Mouse (Mus musculus): Measurements from ENCODE around the gene Bphl.
A peak's percentile ranks its signal among the peaks of the same experiment; 100 is the strongest.

Bphl gene

DNA sequence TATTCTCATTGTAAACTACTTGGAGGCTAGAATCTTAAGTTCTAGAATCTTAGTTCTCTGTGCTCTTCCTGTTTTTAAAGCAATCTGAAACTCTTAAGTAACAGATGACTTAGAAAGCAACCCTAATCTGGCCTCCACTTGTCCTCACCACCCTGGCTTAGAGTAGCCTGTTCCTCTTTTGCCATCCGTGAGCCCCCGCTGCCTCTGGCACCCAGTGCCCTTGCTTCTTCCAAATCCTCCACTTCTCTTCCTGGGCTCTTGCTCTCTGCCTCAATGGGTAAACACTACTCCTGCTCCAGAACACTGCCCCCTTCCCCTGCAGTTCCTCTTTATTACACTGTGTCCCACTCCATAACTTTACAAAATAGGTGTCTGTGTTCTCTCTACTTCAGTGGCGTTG lies 14.3 kb downstream of the Bphl start:
- DNase-seq (ENCODE audit: low spot score) = no peak

DNA sequence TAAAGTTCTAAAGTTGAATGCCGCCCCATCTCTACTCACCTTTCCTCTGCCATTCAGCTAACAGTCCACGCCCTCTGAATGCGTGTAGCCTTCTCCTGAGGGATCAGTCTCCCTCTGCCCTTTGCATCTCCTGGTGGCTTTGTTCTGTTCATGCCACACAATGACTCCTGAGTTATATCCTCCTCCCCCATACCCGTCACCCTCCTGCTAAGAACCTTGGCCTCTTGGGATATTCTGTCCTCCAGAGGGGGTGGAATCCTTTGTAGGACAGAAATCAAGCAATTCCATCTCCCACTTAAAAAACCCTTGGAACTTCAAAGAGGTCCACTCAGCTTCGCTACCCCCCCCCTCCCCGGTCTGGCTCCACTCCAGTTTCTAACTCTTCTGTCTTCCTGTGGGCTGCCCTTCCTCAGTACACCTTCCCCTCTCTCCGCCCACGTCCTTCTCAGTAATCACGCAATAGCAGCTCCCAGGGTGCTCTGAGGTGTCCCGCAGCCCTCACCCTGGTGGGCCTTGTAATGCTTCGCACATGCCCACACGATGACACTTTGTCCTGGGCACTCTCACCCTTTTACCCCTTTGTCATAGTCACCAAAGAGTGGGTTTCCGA lies 16.4 kb downstream of the Bphl start:
- DNase-seq (ENCODE audit: low spot score) = no peak

DNA sequence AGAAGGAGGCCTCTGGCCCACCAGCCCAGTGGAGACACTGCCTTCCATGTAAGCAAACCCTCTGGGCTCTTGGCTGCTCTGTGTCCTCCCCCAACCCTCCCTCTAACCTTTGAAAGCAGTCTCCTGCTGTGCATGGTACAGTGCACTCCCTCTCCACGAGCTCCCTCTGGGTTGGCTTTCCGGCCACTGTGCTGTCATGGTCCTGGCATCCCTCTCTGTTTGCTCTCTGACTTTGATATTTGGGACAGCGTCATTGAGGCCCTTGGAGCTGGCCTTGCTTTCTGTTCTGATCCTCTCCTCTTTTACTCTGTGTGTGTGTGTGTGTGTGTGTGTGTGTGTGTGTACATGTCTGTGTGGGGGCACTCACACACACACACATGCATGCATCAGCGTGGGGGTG lies 17.0 kb downstream of the Bphl start:
- DNase-seq (ENCODE audit: low spot score) = no peak

GRCm38 (mm10) chr13:34054983-34055382 lies 17.6 kb downstream of the Bphl start:
- DNase-seq (ENCODE audit: low spot score) = no peak

GRCm38 (mm10) chr13:34057252-34057651 lies 19.9 kb downstream of the Bphl start:
- DNase-seq (ENCODE audit: low spot score) = no peak

DNA sequence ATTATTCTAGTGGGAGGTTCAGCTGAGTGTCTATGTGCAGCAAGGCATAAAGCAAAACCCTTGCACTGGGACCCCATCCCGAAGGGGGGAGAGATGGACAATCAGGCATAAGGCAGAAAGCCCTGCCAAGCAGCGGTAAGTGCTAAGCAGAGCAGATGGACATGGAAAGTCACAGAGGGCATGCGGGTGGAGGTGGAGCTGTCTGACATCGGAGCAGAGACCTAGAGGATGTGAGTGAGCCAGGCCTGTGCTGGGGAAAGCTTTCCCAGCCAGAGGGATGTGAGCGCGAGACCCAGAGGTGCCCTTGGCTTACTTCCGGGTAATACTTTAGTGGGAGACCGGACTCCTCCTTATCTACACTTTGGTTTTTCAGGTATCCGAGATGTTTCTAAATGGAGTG lies 22.7 kb downstream of the Bphl start:
- no peak for DNase-seq (ENCODE audit: low spot score)

GRCm38 (mm10) chr13:34062466-34062865 lies 25.1 kb downstream of the Bphl start:
- no peak for DNase-seq (ENCODE audit: low spot score)

DNA sequence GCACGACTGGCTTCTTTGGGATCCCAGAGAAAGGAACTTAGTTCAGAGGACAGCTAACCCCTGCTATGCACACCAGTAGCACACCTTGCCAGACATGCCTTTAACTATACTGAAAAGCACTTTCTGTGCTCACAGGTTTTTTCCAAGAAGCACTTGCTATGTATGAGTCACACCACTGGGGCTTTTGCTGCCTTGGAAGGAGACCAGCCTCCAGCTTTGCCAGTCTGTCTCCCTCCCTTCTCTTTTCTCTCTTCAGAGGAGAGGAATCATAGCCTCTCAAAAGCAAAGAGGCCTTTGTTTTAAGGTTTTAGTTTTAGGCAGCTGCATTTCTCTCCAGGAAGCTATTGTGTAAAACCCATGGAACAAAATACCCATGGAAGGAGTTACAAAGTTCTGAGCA lies 29.0 kb downstream of the Bphl start:
- no peak for DNase-seq (ENCODE audit: low spot score)

GRCm38 (mm10) chr13:34070296-34070695 lies 32.9 kb downstream of the Bphl start:
- DNase-seq (ENCODE audit: low spot score) = peak; percentile 26

DNA sequence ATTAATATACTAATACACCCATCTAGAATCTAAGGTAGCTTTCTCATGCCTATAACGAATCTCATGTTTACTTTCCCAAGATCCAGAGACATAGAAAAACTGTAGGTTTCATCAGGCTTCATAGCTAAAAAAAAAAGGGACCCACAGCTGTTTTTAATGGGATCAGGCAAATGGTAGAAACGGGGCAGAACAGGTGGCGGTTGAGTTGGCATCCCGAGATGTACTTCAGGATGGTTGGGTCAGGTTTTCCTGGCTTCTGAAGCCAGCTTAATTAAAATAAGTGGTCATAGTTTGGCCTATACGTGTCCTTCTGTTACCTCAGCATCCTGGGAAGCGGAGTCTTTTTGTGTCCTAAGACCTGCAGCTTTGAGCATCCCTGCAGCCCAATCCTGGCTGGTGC lies 34.4 kb downstream of the Bphl start:
- no peak for DNase-seq (ENCODE audit: low spot score)

DNA sequence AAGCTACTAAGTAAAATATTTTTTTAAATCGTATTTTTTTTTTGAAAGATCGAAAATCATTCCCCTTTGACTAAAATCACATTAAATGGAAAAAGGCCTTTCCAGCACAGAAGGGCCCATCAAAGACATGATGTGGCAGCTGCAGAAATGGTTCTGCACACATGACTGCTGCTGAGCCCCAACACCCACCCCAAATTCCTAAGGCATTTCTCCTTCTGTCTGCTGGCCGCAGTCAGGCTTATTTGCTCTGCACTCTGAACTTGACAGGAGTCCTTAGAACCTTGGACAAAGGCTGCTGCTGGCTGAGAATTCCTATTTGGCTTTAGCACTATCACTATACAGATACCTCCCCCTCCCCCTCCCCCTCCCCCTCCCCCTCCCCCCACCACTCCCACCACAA lies 35.5 kb downstream of the Bphl start:
- DNase-seq (ENCODE audit: low spot score) = peak; percentile 23

DNA sequence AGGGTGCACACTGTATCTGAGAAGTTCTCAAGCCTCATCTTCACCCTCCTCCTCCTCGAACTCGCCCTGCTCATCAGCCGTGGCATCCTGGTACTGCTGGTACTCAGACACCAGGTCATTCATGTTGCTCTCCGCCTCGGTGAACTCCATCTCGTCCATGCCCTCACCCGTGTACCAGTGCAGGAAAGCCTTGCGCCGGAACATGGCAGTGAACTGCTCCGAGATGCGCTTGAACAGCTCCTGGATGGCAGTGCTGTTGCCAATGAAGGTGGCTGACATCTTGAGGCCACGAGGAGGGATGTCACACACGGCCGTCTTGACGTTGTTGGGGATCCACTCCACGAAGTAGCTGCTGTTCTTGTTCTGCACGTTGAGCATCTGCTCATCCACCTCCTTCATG lies 37.0 kb downstream of the Bphl start:
- peak; percentile 32 for DNase-seq (ENCODE audit: low spot score)

DNA sequence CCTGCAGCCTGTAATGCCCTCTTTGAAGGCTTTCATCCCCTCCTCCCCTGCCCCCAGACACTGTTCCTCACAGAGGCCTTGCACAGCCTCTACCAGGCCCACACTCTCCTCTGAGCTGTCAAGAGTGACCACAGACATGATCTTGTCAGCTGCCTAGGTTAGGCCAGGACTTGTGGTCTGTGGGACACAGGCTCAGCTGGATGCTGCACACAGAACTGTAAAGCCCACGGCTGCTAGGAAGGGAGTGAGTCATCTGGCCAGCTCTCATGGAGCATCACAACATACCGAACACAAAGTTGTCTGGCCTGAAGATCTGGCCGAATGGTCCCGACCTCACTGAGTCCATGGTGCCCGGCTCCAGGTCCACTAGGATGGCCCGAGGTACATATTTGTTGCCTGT lies 38.5 kb downstream of the Bphl start:
- peak; percentile 32 for DNase-seq (ENCODE audit: low spot score)

- peak; percentile 57 for DNase-seq (ENCODE audit: low spot score)
Observed at GRCm38 (mm10) chr13:34076561-34077491, 39.4 kb downstream of the Bphl start.

- DNase-seq (ENCODE audit: low spot score) = peak; percentile 95
Observed at GRCm38 (mm10) chr13:34077492-34078271, 40.3 kb downstream of the Bphl start, which contains the start of gene Tubb2a. TSS of gene Tubb2a (minus strand) at chr13:34078007.

DNA sequence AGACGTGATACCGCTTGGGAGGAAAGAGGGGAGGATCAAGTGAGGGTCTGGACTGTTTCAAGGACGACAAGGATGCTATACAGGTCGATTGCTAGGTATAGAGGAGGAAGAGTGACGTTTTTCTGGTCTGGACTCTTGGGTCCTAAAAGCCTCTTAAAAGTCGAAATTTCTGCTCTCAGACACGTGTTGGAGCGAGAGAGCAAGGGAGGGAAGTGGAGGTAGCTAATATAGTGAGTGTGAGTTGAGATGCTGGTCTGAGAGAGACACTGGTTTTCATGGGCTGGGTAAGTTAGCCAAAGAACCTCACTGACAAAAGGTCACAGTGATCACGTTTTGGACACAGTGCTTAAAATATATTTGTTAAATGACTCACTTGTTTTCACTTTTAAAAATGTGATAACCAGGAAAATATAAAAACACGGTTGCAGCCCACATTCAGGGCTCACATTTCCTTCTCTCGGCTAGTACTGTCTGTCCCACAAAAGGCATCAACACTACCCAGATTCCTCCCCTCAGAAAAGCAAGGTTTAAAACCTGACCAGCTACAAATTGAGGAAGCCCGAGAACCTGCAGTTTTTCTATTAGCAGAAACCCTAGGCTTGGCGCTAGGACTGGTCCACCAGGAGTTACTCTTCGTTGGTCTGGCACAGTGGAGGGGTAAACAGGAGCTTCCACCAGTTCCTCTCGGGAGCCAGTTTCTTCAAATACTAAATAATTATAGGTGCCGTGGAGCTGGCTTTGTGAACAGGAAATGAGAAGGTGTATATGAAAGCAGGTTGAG lies 41.3 kb downstream of the Bphl start:
- DNase-seq (ENCODE audit: low spot score) = peak; percentile 33

GRCm38 (mm10) chr13:34079801-34080200 lies 42.4 kb downstream of the Bphl start:
- DNase-seq (ENCODE audit: low spot score) = peak; percentile 8

DNA sequence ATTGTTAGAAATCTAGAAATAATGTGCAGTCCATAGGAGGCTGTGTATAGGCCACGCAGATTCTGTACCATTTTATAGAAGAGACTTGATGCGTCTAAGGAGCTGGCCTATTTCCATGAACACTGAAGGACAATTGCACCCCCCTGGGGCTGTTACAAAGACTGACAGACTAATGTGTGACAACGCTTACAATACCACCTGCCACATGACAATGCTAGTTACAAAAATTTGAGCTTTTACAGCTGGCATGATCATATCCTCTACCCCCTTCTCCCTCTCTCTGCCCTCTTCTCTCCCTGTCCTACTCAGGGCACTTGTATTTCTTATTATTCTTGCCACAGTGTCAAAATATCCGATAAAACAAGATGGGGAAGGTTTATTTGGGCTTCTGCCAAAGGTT lies 44.5 kb downstream of the Bphl start:
- DNase-seq (ENCODE audit: low spot score) = no peak

DNA sequence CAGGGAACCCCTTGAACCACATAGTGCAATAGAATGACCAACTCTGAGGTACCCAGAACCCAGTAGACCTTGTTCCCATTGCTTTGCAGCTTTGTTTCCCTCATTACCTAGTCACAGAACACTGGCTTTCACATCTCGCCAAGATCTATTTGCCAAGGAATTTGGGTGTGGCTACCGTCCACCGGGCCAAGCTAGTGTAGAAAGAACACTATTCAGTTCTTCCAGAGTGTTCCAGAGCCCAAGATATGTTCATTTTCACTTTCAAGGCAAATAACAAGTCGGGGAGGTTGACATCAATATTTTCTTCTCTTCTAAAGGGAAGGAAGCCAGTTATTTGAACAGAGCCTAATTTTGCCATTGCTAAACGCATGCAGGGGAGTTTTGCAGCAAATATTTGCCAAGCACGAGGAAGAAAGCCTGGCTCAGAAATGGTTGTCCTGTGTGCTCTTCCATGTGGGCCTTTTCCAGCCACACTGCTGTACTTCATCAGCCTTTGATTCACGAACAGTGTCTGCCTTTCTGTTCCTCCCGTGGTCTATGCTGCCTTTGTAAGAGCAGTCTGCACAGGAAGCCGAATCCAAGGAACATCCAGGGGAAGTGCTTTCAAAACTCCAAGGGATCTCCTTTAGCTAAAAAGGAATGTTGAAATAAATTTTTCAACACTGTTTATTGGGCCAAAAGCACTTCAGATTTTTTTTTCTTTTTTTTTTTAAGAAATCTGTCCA lies 46.8 kb downstream of the Bphl start:
- no peak for DNase-seq (ENCODE audit: low spot score)

DNA sequence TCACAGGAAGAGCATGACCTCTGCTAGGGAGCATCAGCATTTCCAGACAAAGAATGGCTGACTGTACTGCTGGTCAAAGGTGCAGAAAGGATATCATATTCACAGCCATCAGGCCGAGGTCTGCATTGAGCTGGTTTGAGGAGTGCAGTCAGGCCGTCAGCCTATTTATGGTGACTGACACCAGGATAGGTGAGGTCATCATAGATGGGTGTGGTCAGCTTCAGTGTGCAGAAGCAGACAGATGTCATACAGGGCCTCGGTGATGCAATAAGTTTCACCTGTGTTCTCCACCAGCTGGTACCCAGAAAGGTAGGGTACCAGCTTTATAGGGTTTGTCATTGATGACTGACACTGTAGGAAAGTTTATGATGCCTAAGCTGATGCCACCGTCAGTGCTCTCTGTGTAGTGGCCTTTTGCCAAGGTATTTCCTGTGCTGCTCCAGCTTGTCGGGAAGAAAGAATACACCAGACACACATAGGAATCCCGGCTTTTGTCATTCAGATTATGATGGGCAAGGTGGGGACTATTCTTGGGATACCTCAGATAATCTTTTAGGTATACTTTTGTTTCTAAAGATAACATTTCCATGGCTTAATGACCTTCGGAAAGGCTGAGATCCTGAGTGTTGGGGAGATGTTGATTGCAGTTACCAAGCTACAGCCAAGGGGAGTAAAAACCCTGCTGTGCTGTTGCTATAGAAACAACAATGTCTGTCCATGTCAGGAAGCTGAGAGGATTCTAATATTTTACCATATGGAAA lies 49.8 kb downstream of the Bphl start:
- DNase-seq (ENCODE audit: low spot score) = no peak

Data from testis, postnatal 10 days (tissue).